Mouse (Mus musculus) heart, adult 18-20 months (tissue): ENCODE measurements around the gene Rhox4f. TPM values are rescaled to one million over a fixed set of nuclear protein-coding genes. Genes with fewer than 3 reads are reported as not detected.
"Not testable (repeated sequence)": the region's sequence is repeated elsewhere in the genome, so short reads cannot be mapped to it uniquely, and the experiment has no call there.

Experiments
- DNase-seq, 2 experiments: peaks; one replicate each; pipeline ENCODE4 v3.0.0; 2021 to 2022; ENCODE audit warnings: mixed read lengths in 1 of 2
- long read RNA-seq, 2 experiments: library from polyadenylated mRNA; stranded (forward); transcript quantifications; one replicate each; pipeline ENCODE4 v2.0.0; 2021
- total RNA-seq, 2 experiments: library from RNA; stranded (reverse); gene quantifications; 2 replicates each; pipeline ENCODE4 v1.2.3; 2021

The Rhox4f gene
- not detected for total RNA-seq
- long read RNA-seq, experiment 1, result 0 reads
- long read RNA-seq, experiment 2, result 0 reads

GRCm38 (mm10) chrX:37607604-37608003 is at the start of gene Rhox4f:
Gene Rhox4f (minus strand): TSS chrX:37607704.
- DNase-seq, result not testable (repeated sequence)

DNA sequence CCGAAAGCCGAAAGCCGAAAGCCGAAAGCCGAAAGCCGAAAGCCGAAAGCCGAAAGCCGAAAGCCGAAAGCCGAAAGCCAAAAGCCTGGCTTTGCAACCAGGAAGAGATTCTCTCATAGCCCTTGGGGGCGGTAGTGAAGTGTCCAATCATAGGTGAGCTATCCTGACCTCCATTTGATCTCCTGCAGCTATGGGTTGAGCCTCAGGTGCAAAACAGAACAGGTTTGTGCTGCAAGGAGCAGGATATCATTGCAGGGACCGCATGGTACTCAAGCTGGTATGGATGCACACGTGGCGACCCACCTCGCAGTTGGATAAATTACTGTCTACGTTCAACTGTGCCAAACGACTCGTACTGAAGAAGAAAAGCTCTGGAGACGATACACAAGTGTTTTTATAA is 43.7 kb upstream of the Rhox4f start, which contains the start of gene Rhox4g:
Gene Rhox4g (minus strand): TSS at position 101 of the 400 bp plus-strand sequence.
- DNase-seq, result not testable (repeated sequence)

DNA sequence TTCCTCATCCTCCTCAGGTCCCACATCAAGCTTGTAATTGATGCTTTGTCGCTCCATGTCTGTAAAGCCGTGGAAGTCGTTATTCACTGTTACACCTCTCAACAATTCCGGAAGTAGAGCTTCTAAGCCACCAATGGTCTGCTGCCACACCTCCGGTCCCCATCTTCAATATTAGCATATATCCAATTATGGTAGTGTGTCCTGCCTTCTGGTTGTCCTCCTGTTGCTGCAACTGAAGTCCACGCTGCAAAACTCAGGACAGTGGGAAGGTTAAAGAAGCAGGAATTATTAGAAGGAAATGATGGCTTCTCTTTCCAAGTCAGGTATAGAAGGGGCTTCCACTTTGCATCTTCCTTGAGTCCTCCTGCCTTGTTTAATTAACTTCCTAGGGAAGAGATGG is 35.9 kb upstream of the Rhox4f start, which contains the start of gene Rhox2g:
Gene Rhox2g (minus strand): TSS at position 101 of the 400 bp plus-strand sequence.
- not testable (repeated sequence) for DNase-seq

GRCm38 (mm10) chrX:37628512-37628911 is 21.0 kb upstream of the Rhox4f start, which contains the start of gene Rhox3g:
Gene Rhox3g (minus strand): TSS chrX:37628612.
- DNase-seq, result not testable (repeated sequence)

- DNase-seq, result not testable (repeated sequence)
These were observed 26.8 kb downstream of the Rhox4f start, which contains the start of gene Rhox3f for GRCm38 (mm10) chrX:37580692-37581091. Gene Rhox3f (plus strand): TSS chrX:37580992.

- not testable (repeated sequence) for DNase-seq
These were observed 34.9 kb downstream of the Rhox4f start for GRCm38 (mm10) chrX:37572638-37573037.

GRCm38 (mm10) chrX:37571105-37571504 is 36.4 kb downstream of the Rhox4f start, which contains the start of gene Rhox2f:
Gene Rhox2f (plus strand): TSS chrX:37571405.
- not testable (repeated sequence) for DNase-seq

- DNase-seq, result not testable (repeated sequence)
These were observed 50.4 kb downstream of the Rhox4f start, which contains the start of gene Rhox4e for GRCm38 (mm10) chrX:37557112-37557511. Gene Rhox4e (plus strand): TSS chrX:37557412.

Other genes starting within 250 kb of the Rhox4f start
- not detected for gene Rhox3a2, start 227.7 kb downstream of the Rhox4f start, total RNA-seq
- gene Rhox4a2, start 216.9 kb downstream of the Rhox4f start, total RNA-seq, result not detected
- not detected for gene Rhox2b, start 195.6 kb downstream of the Rhox4f start, total RNA-seq
- not detected for gene Rhox4b, start 175.2 kb downstream of the Rhox4f start, total RNA-seq
- gene Rhox2c, start 154.0 kb downstream of the Rhox4f start, total RNA-seq, result not detected
- gene Rhox3c, start 149.1 kb downstream of the Rhox4f start, total RNA-seq, result not detected
- gene Rhox4c, start 127.4 kb downstream of the Rhox4f start, total RNA-seq, result not detected
- gene Rhox2d, start 114.3 kb downstream of the Rhox4f start, total RNA-seq, result not detected
- not detected for gene Rhox4d, start 93.3 kb downstream of the Rhox4f start, total RNA-seq
- not detected for gene Rhox2e, start 77.3 kb downstream of the Rhox4f start, total RNA-seq
- not detected for gene Rhox3e, start 65.7 kb downstream of the Rhox4f start, total RNA-seq
- not detected for gene Rhox4e, start 50.3 kb downstream of the Rhox4f start, total RNA-seq
- not detected for gene Rhox2f, start 36.3 kb downstream of the Rhox4f start, total RNA-seq
- gene Rhox3f, start 26.7 kb downstream of the Rhox4f start, total RNA-seq, result not detected
- not detected for gene Rhox3g, start 20.9 kb upstream of the Rhox4f start, total RNA-seq
- not detected for gene Rhox2g, start 35.8 kb upstream of the Rhox4f start, total RNA-seq
- not detected for gene Rhox4g, start 43.6 kb upstream of the Rhox4f start, total RNA-seq
- not detected for gene Rhox3h, start 61.1 kb upstream of the Rhox4f start, total RNA-seq
- gene Rhox2h, start 65.6 kb upstream of the Rhox4f start, total RNA-seq, result under 1 TPM; 0.62 to 0.67 TPM
- gene Rhox5, start 197.1 kb upstream of the Rhox4f start, total RNA-seq, result 1 to 10 TPM in 1 of 2 experiments, under 1 TPM in 1; 0.80 to 2.1 TPM
- not detected for gene Rhox6, start 219.2 kb upstream of the Rhox4f start, total RNA-seq
- gene Rhox7a, start 224.0 kb upstream of the Rhox4f start, total RNA-seq, result not detected